Mouse (Mus musculus): ENCODE results near the gene Hdac4.

- TF ChIP-seq GATA1 (IDR thresholded peaks at IDR 0.05; ENCODE audit: low read length) (no peak), TAL1 (IDR thresholded peaks at IDR 0.05; ENCODE audit: low read length) (no peak)
Measured at GRCm38 (mm10) chr1:92163932-92164331, 31.6 kb downstream of the Hdac4 start.
